Mouse (Mus musculus): ENCODE measurements around the gene Smg6. TPM values are rescaled to one million over a fixed set of nuclear protein-coding genes. Genes with fewer than 3 reads are reported as not detected.

The Smg6 gene
- polyA plus RNA-seq, 1 experiment = 26.4 TPM

- Histone ChIP-seq H3K27ac (ENCODE audit: control insufficient read depth, insufficient read depth, low read depth, low read length, poor library complexity) (peak overlapping the region; percentile 40; the same call in 1 of the 2 replicates), H3K4me1 (ENCODE audit: control insufficient read depth, insufficient read depth, low read length) (peaks cover 8% of the 10 kb centered on the region), H3K4me3 (replicated peaks; ENCODE audit: control insufficient read depth, low read depth, low read length) (no peak overlapping the region)
- no peak for TF ChIP-seq POLR2A (IDR thresholded peaks at IDR 0.05; ENCODE audit: borderline replicate concordance, control insufficient read depth, low read depth, low read length)
- no peak for TF ChIP-seq CTCF (IDR thresholded peaks at IDR 0.05; ENCODE audit: control insufficient read depth, insufficient read depth, low read length)
- WGBS = 95% methylated on average over 12 of the region's 12 CpGs
These were observed 237.0 kb downstream of the Smg6 start for GRCm38 (mm10) chr11:75162591-75163080.

GRCm38 (mm10) chr11:75163379-75163778, 237.8 kb downstream of the Smg6 start:
- TF ChIP-seq CTCF (IDR thresholded peaks at IDR 0.05; ENCODE audit: control insufficient read depth, insufficient read depth, low read length) (no peak), POLR2A (IDR thresholded peaks at IDR 0.05; ENCODE audit: borderline replicate concordance, control insufficient read depth, low read depth, low read length) (no peak)
- no peak overlapping the region for H3K4me3 ChIP-seq (replicated peaks; ENCODE audit: control insufficient read depth, low read depth, low read length)
- H3K4me1 ChIP-seq (ENCODE audit: control insufficient read depth, insufficient read depth, low read length) = peaks cover 8% of the 10 kb centered on the region
- WGBS = 70% methylated on average over 6 of the region's 6 CpGs
- peak overlapping the region; percentile 40 for H3K27ac ChIP-seq (ENCODE audit: control insufficient read depth, insufficient read depth, low read depth, low read length, poor library complexity)

- Histone ChIP-seq H3K4me3 (replicated peaks; ENCODE audit: control insufficient read depth, low read depth, low read length) (no peak overlapping the region), H3K4me1 (ENCODE audit: control insufficient read depth, insufficient read depth, low read length) (peaks cover 8% of the 10 kb centered on the region), H3K27ac (ENCODE audit: control insufficient read depth, insufficient read depth, low read depth, low read length, poor library complexity) (no peak overlapping the region)
- WGBS = 93% methylated on average over 2 of the region's 2 CpGs
- TF ChIP-seq CTCF (IDR thresholded peaks at IDR 0.05; ENCODE audit: control insufficient read depth, insufficient read depth, low read length) = no peak
- TF ChIP-seq POLR2A (IDR thresholded peaks at IDR 0.05; ENCODE audit: borderline replicate concordance, control insufficient read depth, low read depth, low read length) = no peak
These were observed 238.4 kb downstream of the Smg6 start for GRCm38 (mm10) chr11:75164051-75164450.

- TF ChIP-seq POLR2A (IDR thresholded peaks at IDR 0.05; ENCODE audit: borderline replicate concordance, control insufficient read depth, low read depth, low read length) (peak; percentile 11; the same call in 1 of the 2 replicates), CTCF (IDR thresholded peaks at IDR 0.05; ENCODE audit: control insufficient read depth, insufficient read depth, low read length) (peak; percentile 12; the same call in 1 of the 2 replicates)
- peaks cover 8% of the 10 kb centered on the region for H3K4me1 ChIP-seq (ENCODE audit: control insufficient read depth, insufficient read depth, low read length)
- 6% methylated on average over 15 of the region's 15 CpGs for WGBS
- H3K4me3 ChIP-seq (replicated peaks; ENCODE audit: control insufficient read depth, low read depth, low read length) = peak overlapping the region; percentile 55
- peak overlapping the region; percentile 45; the same call in 1 of the 2 replicates for H3K27ac ChIP-seq (ENCODE audit: control insufficient read depth, insufficient read depth, low read depth, low read length, poor library complexity)
These were observed 239.1 kb downstream of the Smg6 start for GRCm38 (mm10) chr11:75164750-75165149.

- H3K4me3 ChIP-seq (replicated peaks; ENCODE audit: control insufficient read depth, low read depth, low read length) = peak overlapping the region; percentile 48
- WGBS = 9% methylated on average over 54 of the region's 54 CpGs
- TF ChIP-seq POLR2A (IDR thresholded peaks at IDR 0.05; ENCODE audit: borderline replicate concordance, control insufficient read depth, low read depth, low read length) (peak; percentile 46; the same call in 1 of the 2 replicates), CTCF (IDR thresholded peaks at IDR 0.05; ENCODE audit: control insufficient read depth, insufficient read depth, low read length) (peak; percentile 93)
- H3K27ac ChIP-seq (ENCODE audit: control insufficient read depth, insufficient read depth, low read depth, low read length, poor library complexity) = peak overlapping the region; percentile 29; the same call in 1 of the 2 replicates
- peaks cover 9% of the 10 kb centered on the region for H3K4me1 ChIP-seq (ENCODE audit: control insufficient read depth, insufficient read depth, low read length)
These were observed 240.0 kb downstream of the Smg6 start for GRCm38 (mm10) chr11:75165441-75166192.

GRCm38 (mm10) chr11:75166193-75166842, 240.7 kb downstream of the Smg6 start:
- H3K27ac ChIP-seq (ENCODE audit: control insufficient read depth, insufficient read depth, low read depth, low read length, poor library complexity) = no peak overlapping the region
- H3K4me1 ChIP-seq (ENCODE audit: control insufficient read depth, insufficient read depth, low read length) = peaks cover 9% of the 10 kb centered on the region
- TF ChIP-seq POLR2A (IDR thresholded peaks at IDR 0.05; ENCODE audit: borderline replicate concordance, control insufficient read depth, low read depth, low read length) = no peak
- TF ChIP-seq CTCF (IDR thresholded peaks at IDR 0.05; ENCODE audit: control insufficient read depth, insufficient read depth, low read length) = no peak
- H3K4me3 ChIP-seq (replicated peaks; ENCODE audit: control insufficient read depth, low read depth, low read length) = no peak overlapping the region
- WGBS = 11% methylated on average over 55 of the region's 55 CpGs

- H3K4me1 ChIP-seq (ENCODE audit: control insufficient read depth, insufficient read depth, low read length) = peaks cover 9% of the 10 kb centered on the region
- TF ChIP-seq POLR2A (IDR thresholded peaks at IDR 0.05; ENCODE audit: borderline replicate concordance, control insufficient read depth, low read depth, low read length) (no peak; the same call in 1 of the 2 replicates), CTCF (IDR thresholded peaks at IDR 0.05; ENCODE audit: control insufficient read depth, insufficient read depth, low read length) (no peak)
- no peak overlapping the region for H3K27ac ChIP-seq (ENCODE audit: control insufficient read depth, insufficient read depth, low read depth, low read length, poor library complexity)
- 3% methylated on average over 67 of the region's 68 CpGs for WGBS
- no peak overlapping the region for H3K4me3 ChIP-seq (replicated peaks; ENCODE audit: control insufficient read depth, low read depth, low read length)
These were observed 241.4 kb downstream of the Smg6 start for GRCm38 (mm10) chr11:75166861-75167642.
